ENCODE assay signal across 8 mouse cellular contexts in the genomic region with DNA sequence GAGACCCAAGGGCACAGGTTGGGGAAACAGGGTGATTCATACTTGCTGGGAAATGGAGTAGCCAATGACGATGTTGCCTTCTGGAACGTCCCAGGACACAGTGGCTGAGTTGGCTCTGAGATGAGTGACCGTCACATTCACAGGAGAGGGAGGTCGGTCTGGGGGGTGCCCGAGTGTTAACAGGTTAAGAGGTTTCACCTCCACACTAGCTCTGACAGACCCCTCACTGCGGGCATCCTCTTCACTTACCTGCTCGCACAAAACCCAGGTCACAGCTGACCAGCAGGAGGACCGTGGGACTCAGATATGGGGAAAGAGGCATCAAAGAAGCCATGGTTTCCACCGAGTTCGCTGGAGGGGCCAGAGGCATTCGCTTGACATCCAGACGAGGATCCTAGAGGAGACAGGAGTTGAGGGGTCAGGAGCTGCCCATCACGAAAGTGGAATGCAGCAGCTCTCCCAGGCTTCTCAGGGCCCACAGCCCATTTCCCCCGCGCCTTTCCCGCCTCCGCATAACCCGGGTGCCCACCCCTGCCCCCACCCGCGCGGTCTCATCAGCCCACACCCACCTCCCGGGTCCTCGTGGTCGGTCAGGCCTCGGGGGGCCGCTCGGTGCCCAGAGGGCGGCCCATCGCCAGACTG. TPM values are rescaled to one million over a fixed set of nuclear protein-coding genes. Genes with fewer than 3 reads are reported as not detected.
DNase-seq lines count a peak whose midpoint lies in the region; ATAC-seq and TF ChIP-seq lines count a peak whose summit lies in the region.

No protein-coding gene starts in this region.

- no peak for TF ChIP-seq CTCF in bone marrow macrophage, adult 2 months (IDR thresholded peaks at IDR 0.05; ENCODE audit: low read depth, low read length)

- H3K4me2 ChIP-seq in forebrain, embryonic 12.5 days: peak overlapping the region; percentile 97
- peak overlapping the region; percentile 97 for H3K4me2 ChIP-seq in liver, embryonic 11.5 days

- peaks cover 12% of the 10 kb centered on the region for H3K4me1 ChIP-seq in bone marrow macrophage, adult 2 months (ENCODE audit: control insufficient read depth, insufficient read depth, low read length)
- peaks cover 31% of the 10 kb centered on the region for H3K4me1 ChIP-seq in forebrain, embryonic 12.5 days
- H3K4me1 ChIP-seq in liver, embryonic 11.5 days (replicated peaks; ENCODE audit: control insufficient read depth, insufficient read depth, low read length): peaks cover 15% of the 10 kb centered on the region

- no peaks in the 10 kb centered on the region; the same call in 1 of the 2 replicates for H3K27me3 ChIP-seq in forebrain, embryonic 12.5 days
- H3K27me3 ChIP-seq in liver, embryonic 11.5 days (replicated peaks; ENCODE audit: control insufficient read depth, insufficient read depth, low read length): no peaks in the 10 kb centered on the region

- no peaks in the 10 kb centered on the region for H3K9me3 ChIP-seq in forebrain, embryonic 12.5 days
- no peaks in the 10 kb centered on the region for H3K9me3 ChIP-seq in liver, embryonic 11.5 days (ENCODE audit: control insufficient read depth, low read length)

- no peak; the same call in 1 of the 2 replicates for ATAC-seq in forebrain, embryonic 12.5 days (ENCODE audit: low FRiP score)
- 0 out of 2 replicates have a peak, but pooled peaks have one; percentile 3 for ATAC-seq in liver, embryonic 11.5 days (replicated peaks; ENCODE audit: low FRiP score)
- ATAC-seq in erythroid progenitor cell, adult 5-6 weeks (replicated peaks; ENCODE audit: low FRiP score, poor library complexity, severe bottlenecking): no peak

- no peak for TF ChIP-seq POLR2A in bone marrow macrophage, adult 2 months (IDR thresholded peaks at IDR 0.05; ENCODE audit: borderline replicate concordance, low read depth, low read length)

- H3K36me3 ChIP-seq in forebrain, embryonic 12.5 days (replicated peaks): peaks cover 11% of the 10 kb centered on the region
- H3K36me3 ChIP-seq in liver, embryonic 11.5 days (ENCODE audit: control insufficient read depth, insufficient read depth, low read length): no peaks in the 10 kb centered on the region; the same call in 1 of the 2 replicates

- 5% methylated on average over 29 of the region's 29 CpGs for WGBS in forebrain, embryonic 12.5 days
- 11% methylated on average over 27 of the region's 29 CpGs for WGBS in liver, embryonic 11.5 days

- peak overlapping the region; percentile 99 for H3K9ac ChIP-seq in forebrain, embryonic 12.5 days
- H3K9ac ChIP-seq in liver, embryonic 11.5 days (ENCODE audit: low read depth, low read length): peak overlapping the region; percentile 73

- DNase-seq in kidney, postnatal 10 days: peak; percentile 33
- DNase-seq in kidney, adult 8-10 months: no peak
- DNase-seq in liver, embryonic 11.5 days (ENCODE audit: low spot score): peak; percentile 35
- DNase-seq in right cerebral cortex, postnatal 14 days: no peak
- no peak for DNase-seq in lung, adult 18-20 months

- H3K4me3 ChIP-seq in bone marrow macrophage, adult 2 months (ENCODE audit: insufficient read depth, low read length): peak overlapping the region; percentile 51
- H3K4me3 ChIP-seq in forebrain, embryonic 12.5 days (replicated peaks): peak overlapping the region; percentile 92
- H3K4me3 ChIP-seq in liver, embryonic 11.5 days (ENCODE audit: low read depth, low read length): peak overlapping the region; percentile 71

- H3K27ac ChIP-seq in bone marrow macrophage, adult 2 months (ENCODE audit: insufficient read depth, low read depth, low read length): no peak overlapping the region
- H3K27ac ChIP-seq in forebrain, embryonic 12.5 days: peak overlapping the region; percentile 77
- H3K27ac ChIP-seq in liver, embryonic 11.5 days (ENCODE audit: low read depth, low read length): no peak overlapping the region

RNA-seq across cellular contexts. Expression of a gene that starts 0.8 kb away (rescaled TPM):
- not detected in 2 replicates for polyA plus RNA-seq in bone marrow macrophage, adult 2 months (2012; ENCODE audit: insufficient read depth, insufficient read length, missing spikeins)
- polyA plus RNA-seq in forebrain, embryonic 12.5 days (2016; fragmentation: Nextera tagmentation; extraction: Ambion mirVana): 62.2 and 66.3 TPM in 2 replicates
- polyA plus RNA-seq in liver, embryonic 11.5 days (2014; fragmentation: Nextera tagmentation; extraction: Ambion mirVana): 24.2 TPM in 2 replicates
- not detected in 2 replicates for total RNA-seq in erythroid progenitor cell, adult 5-6 weeks (2015; ENCODE audit: low replicate concordance)
- 0.08 TPM in 1 of 2 replicates, not detected in the other for total RNA-seq in erythroid progenitor cell, adult 5-6 weeks (2017; ENCODE audit: low replicate concordance)

RNA-seq across cellular contexts. Expression of a gene that starts 2.2 kb away (rescaled TPM):
- polyA plus RNA-seq in bone marrow macrophage, adult 2 months (2012; ENCODE audit: insufficient read depth, insufficient read length, missing spikeins): not detected in 2 replicates
- polyA plus RNA-seq in forebrain, embryonic 12.5 days (2016; fragmentation: Nextera tagmentation; extraction: Ambion mirVana): 0.24 TPM in 1 of 2 replicates, not detected in the other
- polyA plus RNA-seq in liver, embryonic 11.5 days (2014; fragmentation: Nextera tagmentation; extraction: Ambion mirVana): 11.3 and 12.1 TPM in 2 replicates
- not detected in 2 replicates for total RNA-seq in erythroid progenitor cell, adult 5-6 weeks (2015; ENCODE audit: low replicate concordance)
- total RNA-seq in erythroid progenitor cell, adult 5-6 weeks (2017; ENCODE audit: low replicate concordance): not detected in 2 replicates

RNA-seq across cellular contexts. Expression of a gene that starts 4.2 kb away (rescaled TPM):
- 36.9 and 45.0 TPM in 2 replicates for polyA plus RNA-seq in bone marrow macrophage, adult 2 months (2012; ENCODE audit: insufficient read depth, insufficient read length, missing spikeins)
- 46.1 and 47.8 TPM in 2 replicates for polyA plus RNA-seq in forebrain, embryonic 12.5 days (2016; fragmentation: Nextera tagmentation; extraction: Ambion mirVana)
- 15.3 and 17.4 TPM in 2 replicates for polyA plus RNA-seq in liver, embryonic 11.5 days (2014; fragmentation: Nextera tagmentation; extraction: Ambion mirVana)
- total RNA-seq in erythroid progenitor cell, adult 5-6 weeks (2015; ENCODE audit: low replicate concordance): 2.9 and 10.5 TPM in 2 replicates
- 5.7 and 10.3 TPM in 2 replicates for total RNA-seq in erythroid progenitor cell, adult 5-6 weeks (2017; ENCODE audit: low replicate concordance)

RNA-seq across cellular contexts. Expression of a gene that starts 43.6 kb away (rescaled TPM):
- 4.6 and 8.3 TPM in 2 replicates for polyA plus RNA-seq in bone marrow macrophage, adult 2 months (2012; ENCODE audit: insufficient read depth, insufficient read length, missing spikeins)
- polyA plus RNA-seq in forebrain, embryonic 12.5 days (2016; fragmentation: Nextera tagmentation; extraction: Ambion mirVana): 4.7 and 6.7 TPM in 2 replicates
- polyA plus RNA-seq in liver, embryonic 11.5 days (2014; fragmentation: Nextera tagmentation; extraction: Ambion mirVana): 11.6 and 12.0 TPM in 2 replicates
- total RNA-seq in erythroid progenitor cell, adult 5-6 weeks (2015; ENCODE audit: low replicate concordance): not detected in 2 replicates
- not detected in 2 replicates for total RNA-seq in erythroid progenitor cell, adult 5-6 weeks (2017; ENCODE audit: low replicate concordance)

RNA-seq across cellular contexts. Expression of a gene that starts 54.1 kb away (rescaled TPM):
- polyA plus RNA-seq in bone marrow macrophage, adult 2 months (2012; ENCODE audit: insufficient read depth, insufficient read length, missing spikeins): not detected in 2 replicates
- 0.54 and 0.89 TPM in 2 replicates for polyA plus RNA-seq in forebrain, embryonic 12.5 days (2016; fragmentation: Nextera tagmentation; extraction: Ambion mirVana)
- 0.36 TPM in 1 of 2 replicates, not detected in the other for polyA plus RNA-seq in liver, embryonic 11.5 days (2014; fragmentation: Nextera tagmentation; extraction: Ambion mirVana)
- total RNA-seq in erythroid progenitor cell, adult 5-6 weeks (2015; ENCODE audit: low replicate concordance): not detected in 2 replicates
- not detected in 2 replicates for total RNA-seq in erythroid progenitor cell, adult 5-6 weeks (2017; ENCODE audit: low replicate concordance)

Comparison
In these comparisons a context has a peak if more than half of its experiments do, and no peak if none do; other contexts are left out.
1. DNase-seq: peak in kidney, postnatal 10 days (single experiment) and liver, embryonic 11.5 days (single experiment); none in kidney, adult 8-10 months (0 of 2), right cerebral cortex, postnatal 14 days (single experiment) and lung, adult 18-20 months (0 of 2).
2. RNA of a gene that starts 0.8 kb away (polyA plus RNA-seq): 62.2 to 66.3 TPM in forebrain, embryonic 12.5 days and 24.2 TPM in liver, embryonic 11.5 days; not detected in bone marrow macrophage, adult 2 months; every median in the first group is over 10 times any median in the second.
3. Peak in every context shown above with its lines, with median percentiles within 50 percentile points of each other: H3K4me3 ChIP-seq.